Mouse (Mus musculus): ENCODE measurements at regions not wholly inside any gene's neighbourhood (a gene's known extent, or its start where the extent isn't known, plus 50 kb on each side); places are given as distances from the start of the nearest gene placed in this dataset.

- Histone ChIP-seq H3K4me3 (ENCODE audit: low read depth, low read length) (no peak overlapping the region), H3K9me3 (ENCODE audit: control insufficient read depth, low read length) (no peaks in the 10 kb centered on the region), H3K4me1 (replicated peaks; ENCODE audit: control insufficient read depth, insufficient read depth, low read length) (no peaks in the 10 kb centered on the region), H3K36me3 (ENCODE audit: control insufficient read depth, insufficient read depth, low read length) (no peaks in the 10 kb centered on the region), H3K27ac (ENCODE audit: low read depth, low read length) (no peak overlapping the region), H3K27me3 (ENCODE audit: control insufficient read depth, insufficient read depth, low read length) (no peaks in the 10 kb centered on the region), H3K9ac (ENCODE audit: low read depth, low read length) (no peak overlapping the region), H3K4me2 (replicated peaks; ENCODE audit: low read depth, low read length) (no peak overlapping the region)
- no peak for ATAC-seq (ENCODE audit: low FRiP score)
- DNase-seq (ENCODE audit: low spot score): no peak
- WGBS: 78% methylated on average over 8 of the region's 8 CpGs
Observed at GRCm38 (mm10) chr16:76499686-76500400, 126.2 kb upstream of the Nrip1 start.

GRCm38 (mm10) chr16:76498233-76498632 lies 124.6 kb upstream of the Nrip1 start:
- Histone ChIP-seq H3K27me3 (ENCODE audit: control insufficient read depth, insufficient read depth, low read length) (no peaks in the 10 kb centered on the region), H3K4me1 (replicated peaks; ENCODE audit: control insufficient read depth, insufficient read depth, low read length) (no peaks in the 10 kb centered on the region), H3K36me3 (ENCODE audit: control insufficient read depth, insufficient read depth, low read length) (no peaks in the 10 kb centered on the region), H3K9me3 (ENCODE audit: control insufficient read depth, low read length) (no peaks in the 10 kb centered on the region), H3K4me2 (replicated peaks; ENCODE audit: low read depth, low read length) (no peak overlapping the region), H3K27ac (ENCODE audit: low read depth, low read length) (no peak overlapping the region), H3K4me3 (ENCODE audit: low read depth, low read length) (no peak overlapping the region), H3K9ac (ENCODE audit: low read depth, low read length) (no peak overlapping the region)
- DNase-seq (ENCODE audit: low spot score) (no peak), ATAC-seq (ENCODE audit: low FRiP score) (no peak)
- WGBS: 74% methylated on average over 2 of the region's 2 CpGs

- no peak overlapping the region for H3K9ac ChIP-seq (ENCODE audit: low read depth, low read length)
- 87% methylated on average over 12 of the region's 12 CpGs for WGBS
- no peak for DNase-seq (ENCODE audit: low spot score)
- H3K9me3 ChIP-seq (ENCODE audit: control insufficient read depth, low read length): no peaks in the 10 kb centered on the region
- H3K4me3 ChIP-seq (ENCODE audit: low read depth, low read length): no peak overlapping the region
- no peak for ATAC-seq (ENCODE audit: low FRiP score)
- no peaks in the 10 kb centered on the region for H3K36me3 ChIP-seq (ENCODE audit: control insufficient read depth, insufficient read depth, low read length)
- H3K27me3 ChIP-seq (ENCODE audit: control insufficient read depth, insufficient read depth, low read length): no peaks in the 10 kb centered on the region
- H3K4me1 ChIP-seq (replicated peaks; ENCODE audit: control insufficient read depth, insufficient read depth, low read length): no peaks in the 10 kb centered on the region
- H3K27ac ChIP-seq (ENCODE audit: low read depth, low read length): no peak overlapping the region
- H3K4me2 ChIP-seq (replicated peaks; ENCODE audit: low read depth, low read length): no peak overlapping the region
Observed at GRCm38 (mm10) chr16:76497041-76497808, 123.6 kb upstream of the Nrip1 start.

DNA sequence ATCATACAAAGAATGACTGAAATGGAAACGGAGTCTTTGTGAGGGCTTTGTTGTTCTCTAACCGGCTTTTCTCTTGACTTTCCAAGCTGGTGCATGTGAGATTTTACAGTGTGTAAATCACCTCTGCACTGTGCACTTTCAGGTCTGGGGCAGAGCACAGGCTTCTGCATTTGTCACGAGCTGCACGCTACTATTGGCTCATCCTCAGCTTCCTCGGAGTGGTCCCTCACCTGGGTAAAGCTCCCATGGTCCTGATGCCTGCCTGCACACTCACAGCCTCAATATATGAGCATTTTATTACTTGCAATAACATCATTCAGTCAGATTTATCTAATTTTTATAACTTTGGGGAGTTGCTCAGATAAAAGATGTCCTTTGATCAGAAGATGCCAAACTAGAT lies 109.8 kb upstream of the Nrip1 start:
- no peak overlapping the region for H3K27ac ChIP-seq (ENCODE audit: low read depth, low read length)
- DNase-seq (ENCODE audit: low spot score) (no peak), ATAC-seq (ENCODE audit: low FRiP score) (no peak)
- H3K36me3 ChIP-seq (ENCODE audit: control insufficient read depth, insufficient read depth, low read length): no peaks in the 10 kb centered on the region
- H3K4me2 ChIP-seq (replicated peaks; ENCODE audit: low read depth, low read length): no peak overlapping the region
- 95% methylated on average over 5 of the region's 5 CpGs for WGBS
- no peaks in the 10 kb centered on the region for H3K9me3 ChIP-seq (ENCODE audit: control insufficient read depth, low read length)
- H3K27me3 ChIP-seq (ENCODE audit: control insufficient read depth, insufficient read depth, low read length): no peaks in the 10 kb centered on the region
- H3K4me1 ChIP-seq (replicated peaks; ENCODE audit: control insufficient read depth, insufficient read depth, low read length): no peaks in the 10 kb centered on the region
- no peak overlapping the region for H3K4me3 ChIP-seq (ENCODE audit: low read depth, low read length)
- no peak overlapping the region for H3K9ac ChIP-seq (ENCODE audit: low read depth, low read length)

- H3K4me2 ChIP-seq (replicated peaks; ENCODE audit: low read depth, low read length): no peak overlapping the region
- no peaks in the 10 kb centered on the region for H3K36me3 ChIP-seq (ENCODE audit: control insufficient read depth, insufficient read depth, low read length)
- no peak for ATAC-seq (ENCODE audit: low FRiP score)
- no peak overlapping the region for H3K4me3 ChIP-seq (ENCODE audit: low read depth, low read length)
- H3K9me3 ChIP-seq (ENCODE audit: control insufficient read depth, low read length): no peaks in the 10 kb centered on the region
- no peak overlapping the region for H3K9ac ChIP-seq (ENCODE audit: low read depth, low read length)
- H3K27ac ChIP-seq (ENCODE audit: low read depth, low read length): no peak overlapping the region
- H3K27me3 ChIP-seq (ENCODE audit: control insufficient read depth, insufficient read depth, low read length): no peaks in the 10 kb centered on the region
- H3K4me1 ChIP-seq (replicated peaks; ENCODE audit: control insufficient read depth, insufficient read depth, low read length): no peaks in the 10 kb centered on the region
- 90% methylated on average over 4 of the region's 4 CpGs for WGBS
- DNase-seq (ENCODE audit: low spot score): no peak
Observed at GRCm38 (mm10) chr16:76481966-76482365, 108.3 kb upstream of the Nrip1 start.

GRCm38 (mm10) chr16:76477474-76477873 lies 103.8 kb upstream of the Nrip1 start:
- no peak for ATAC-seq (ENCODE audit: low FRiP score)
- 88% methylated on average over 8 of the region's 8 CpGs for WGBS
- no peaks in the 10 kb centered on the region for H3K27me3 ChIP-seq (ENCODE audit: control insufficient read depth, insufficient read depth, low read length)
- H3K9me3 ChIP-seq (ENCODE audit: control insufficient read depth, low read length): no peaks in the 10 kb centered on the region
- no peak for DNase-seq (ENCODE audit: low spot score)
- no peaks in the 10 kb centered on the region for H3K4me1 ChIP-seq (replicated peaks; ENCODE audit: control insufficient read depth, insufficient read depth, low read length)
- H3K4me3 ChIP-seq (ENCODE audit: low read depth, low read length): no peak overlapping the region
- no peak overlapping the region for H3K27ac ChIP-seq (ENCODE audit: low read depth, low read length)
- H3K9ac ChIP-seq (ENCODE audit: low read depth, low read length): no peak overlapping the region
- H3K4me2 ChIP-seq (replicated peaks; ENCODE audit: low read depth, low read length): no peak overlapping the region
- H3K36me3 ChIP-seq (ENCODE audit: control insufficient read depth, insufficient read depth, low read length): no peaks in the 10 kb centered on the region

GRCm38 (mm10) chr16:76474481-76474880 lies 100.9 kb upstream of the Nrip1 start:
- no peaks in the 10 kb centered on the region for H3K9me3 ChIP-seq (ENCODE audit: control insufficient read depth, low read length)
- DNase-seq (ENCODE audit: low spot score): no peak
- no peak overlapping the region for H3K9ac ChIP-seq (ENCODE audit: low read depth, low read length)
- no peaks in the 10 kb centered on the region for H3K36me3 ChIP-seq (ENCODE audit: control insufficient read depth, insufficient read depth, low read length)
- WGBS: 95% methylated on average over 6 of the region's 6 CpGs
- no peak overlapping the region for H3K4me3 ChIP-seq (ENCODE audit: low read depth, low read length)
- no peak overlapping the region for H3K4me2 ChIP-seq (replicated peaks; ENCODE audit: low read depth, low read length)
- no peak for ATAC-seq (ENCODE audit: low FRiP score)
- H3K27me3 ChIP-seq (ENCODE audit: control insufficient read depth, insufficient read depth, low read length): no peaks in the 10 kb centered on the region
- H3K4me1 ChIP-seq (replicated peaks; ENCODE audit: control insufficient read depth, insufficient read depth, low read length): no peaks in the 10 kb centered on the region
- no peak overlapping the region for H3K27ac ChIP-seq (ENCODE audit: low read depth, low read length)

DNA sequence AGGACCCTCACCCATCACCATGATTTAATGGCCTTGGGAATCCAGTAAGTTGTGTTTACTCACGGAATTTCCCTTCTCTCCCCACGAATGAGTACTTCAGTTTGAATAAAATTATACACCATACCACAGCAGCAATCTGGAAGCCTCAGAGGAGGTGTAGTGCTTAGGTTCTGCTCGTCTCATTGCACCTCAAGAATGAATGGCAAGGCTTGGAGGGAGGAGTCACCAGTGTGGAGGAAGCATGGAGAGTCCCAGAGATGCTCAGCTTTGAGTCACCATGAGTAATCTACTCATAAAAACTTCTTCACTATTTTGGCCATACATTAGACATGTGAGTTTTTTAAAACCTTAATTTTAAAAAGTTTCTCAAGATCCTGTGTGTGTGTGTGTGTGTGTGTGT lies 98.8 kb upstream of the Nrip1 start:
- Histone ChIP-seq H3K4me2 (replicated peaks; ENCODE audit: low read depth, low read length) (no peak overlapping the region), H3K9ac (ENCODE audit: low read depth, low read length) (no peak overlapping the region), H3K27ac (ENCODE audit: low read depth, low read length) (no peak overlapping the region), H3K4me1 (replicated peaks; ENCODE audit: control insufficient read depth, insufficient read depth, low read length) (no peaks in the 10 kb centered on the region), H3K9me3 (ENCODE audit: control insufficient read depth, low read length) (no peaks in the 10 kb centered on the region), H3K36me3 (ENCODE audit: control insufficient read depth, insufficient read depth, low read length) (no peaks in the 10 kb centered on the region), H3K27me3 (ENCODE audit: control insufficient read depth, insufficient read depth, low read length) (no peaks in the 10 kb centered on the region), H3K4me3 (ENCODE audit: low read depth, low read length) (no peak overlapping the region)
- 77% methylated on average over 3 of the region's 3 CpGs for WGBS
- DNase-seq (ENCODE audit: low spot score): no peak
- no peak for ATAC-seq (ENCODE audit: low FRiP score)

- WGBS: 61% methylated on average over 3 of the region's 3 CpGs
- ATAC-seq (ENCODE audit: low FRiP score): no peak
- DNase-seq (ENCODE audit: low spot score): no peak
- Histone ChIP-seq H3K9me3 (ENCODE audit: control insufficient read depth, low read length) (no peaks in the 10 kb centered on the region), H3K27me3 (ENCODE audit: control insufficient read depth, insufficient read depth, low read length) (no peaks in the 10 kb centered on the region), H3K27ac (ENCODE audit: low read depth, low read length) (no peak overlapping the region), H3K4me2 (replicated peaks; ENCODE audit: low read depth, low read length) (no peak overlapping the region), H3K9ac (ENCODE audit: low read depth, low read length) (no peak overlapping the region), H3K4me3 (ENCODE audit: low read depth, low read length) (no peak overlapping the region), H3K36me3 (ENCODE audit: control insufficient read depth, insufficient read depth, low read length) (no peaks in the 10 kb centered on the region), H3K4me1 (replicated peaks; ENCODE audit: control insufficient read depth, insufficient read depth, low read length) (no peaks in the 10 kb centered on the region)
Observed at GRCm38 (mm10) chr16:76471081-76471480, 97.5 kb upstream of the Nrip1 start.

Data from hindbrain, embryonic 11.5 days (tissue).